Mouse (Mus musculus): ENCODE measurements around the gene Sbk2. TPM values are rescaled to one million over a fixed set of nuclear protein-coding genes. Genes with fewer than 3 reads are reported as not detected.
"Not testable (repeated sequence)": the region's sequence is repeated elsewhere in the genome, so short reads cannot be mapped to it uniquely, and the experiment has no call there.

Sbk2 gene
- not detected for total RNA-seq (2021)

DNA sequence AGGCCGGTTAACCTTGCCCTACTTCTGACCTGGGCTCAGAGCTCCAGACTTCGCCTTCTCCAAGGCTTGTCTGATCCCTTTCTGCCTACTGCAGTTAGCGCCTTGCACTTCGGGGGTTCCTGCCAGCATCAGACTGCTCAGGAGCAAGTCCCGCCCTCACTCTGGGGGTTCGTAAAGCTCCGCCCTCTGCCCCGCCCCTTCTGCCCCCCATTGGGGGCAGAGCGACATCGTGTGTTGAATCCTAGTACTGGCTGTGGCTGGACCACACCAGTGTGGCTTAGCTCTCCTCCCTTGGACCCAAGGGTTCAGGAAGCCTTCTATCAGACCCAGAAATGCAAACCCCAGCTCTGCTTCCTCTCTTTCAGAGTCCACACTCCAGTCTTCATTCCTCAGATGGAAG is at the start of gene Sbk2:
Sbk2 (minus strand) TSS at position 135 of the 400 bp plus-strand sequence.
- DNase-seq (ENCODE audit: extremely low spot score in 1 of 2, low spot score in 2 of 2), result peak; percentile 44 to 86
- intact Hi-C loops (cut with DNase I), result no loop called here

DNA sequence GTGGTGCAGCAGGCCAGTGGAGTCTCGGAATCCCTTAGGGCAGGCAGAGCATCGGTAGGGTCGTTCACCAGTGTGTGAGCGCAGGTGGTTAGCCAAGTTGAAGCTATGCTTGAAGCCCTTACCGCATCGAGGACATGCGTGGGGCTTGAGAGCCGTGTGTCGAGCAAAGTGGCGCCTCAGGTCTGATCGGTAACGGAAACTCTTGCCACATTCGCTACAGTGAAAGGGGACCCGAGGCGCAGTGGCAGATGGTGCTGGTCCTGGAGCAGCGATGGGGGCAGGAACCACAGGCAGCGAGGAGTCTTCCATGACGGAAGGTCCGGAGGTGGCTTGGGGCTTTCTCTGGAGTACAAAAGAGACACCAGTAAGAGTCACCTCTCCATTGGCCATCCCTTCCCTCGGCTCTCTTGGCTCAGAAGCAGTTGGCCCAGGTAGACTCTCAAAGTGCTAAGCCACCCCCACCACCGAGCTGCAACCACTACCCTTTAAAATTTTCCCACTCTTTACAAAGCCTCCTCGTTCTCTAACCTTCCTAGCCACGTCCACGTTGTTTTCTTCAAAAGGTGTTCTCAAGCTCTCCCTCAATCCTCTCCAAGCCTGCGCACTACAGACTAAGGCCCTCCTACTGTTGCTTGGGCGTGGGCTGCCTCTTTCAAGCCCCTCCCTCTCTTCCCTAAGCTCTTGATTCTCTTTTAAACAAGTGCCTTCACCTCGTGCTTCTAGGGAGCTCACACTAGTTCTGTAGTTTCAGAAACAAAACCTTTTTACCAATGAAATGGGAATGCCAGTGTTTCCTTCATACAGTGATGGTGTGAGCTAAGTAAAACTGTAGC is 48.7 kb upstream of the Sbk2 start:
- DNase-seq (ENCODE audit: extremely low spot score in 1 of 2, low spot score in 2 of 2), result peak in 1 of 2 experiments; percentile 33
- intact Hi-C loops (cut with DNase I), result no loop called here

DNA sequence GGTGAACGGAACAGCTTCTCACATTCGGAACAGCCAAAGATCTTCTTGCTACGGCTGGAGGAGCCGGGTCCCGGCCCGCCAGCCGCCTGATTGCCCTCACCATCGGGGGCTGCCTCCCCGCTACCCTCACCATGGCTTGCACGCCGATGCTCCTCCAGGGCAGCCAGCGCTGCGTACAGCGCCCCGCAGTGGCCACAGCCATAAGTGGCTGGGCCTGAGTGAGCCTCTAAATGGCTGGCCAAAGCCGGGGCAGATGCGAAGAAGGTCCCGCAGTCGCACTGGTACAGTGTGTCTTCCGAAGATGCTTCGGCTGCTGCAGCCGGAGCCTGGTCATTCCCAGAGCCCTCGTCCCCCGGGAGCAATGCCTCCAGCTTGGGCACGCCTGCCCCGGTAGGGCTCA is 44.0 kb upstream of the Sbk2 start:
- DNase-seq (ENCODE audit: extremely low spot score in 1 of 2, low spot score in 2 of 2), result no peak
- intact Hi-C loops (cut with DNase I), result no loop called here

DNA sequence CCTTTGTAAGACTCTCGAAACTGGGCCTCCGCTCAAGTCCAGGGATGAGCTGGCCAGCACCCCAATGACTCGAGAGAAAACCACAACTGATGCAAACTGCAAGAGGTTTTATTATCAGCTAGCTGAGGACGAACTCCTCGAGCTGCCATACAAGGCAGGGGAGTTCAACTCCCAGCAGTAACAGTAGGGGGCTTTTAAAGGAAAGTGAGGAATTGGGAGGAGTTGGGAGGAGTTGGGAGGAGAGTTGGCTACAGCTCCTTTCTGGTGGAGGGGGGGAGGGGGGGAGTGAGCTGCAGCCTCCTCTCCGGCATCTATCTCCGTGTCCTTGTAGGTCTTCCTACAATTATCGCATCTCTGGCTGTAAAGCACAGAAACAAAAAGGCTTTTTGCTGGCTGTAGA is 38.7 kb upstream of the Sbk2 start:
- DNase-seq (ENCODE audit: extremely low spot score in 1 of 2, low spot score in 2 of 2); intact Hi-C loops (cut with DNase I): not testable (repeated sequence)

DNA sequence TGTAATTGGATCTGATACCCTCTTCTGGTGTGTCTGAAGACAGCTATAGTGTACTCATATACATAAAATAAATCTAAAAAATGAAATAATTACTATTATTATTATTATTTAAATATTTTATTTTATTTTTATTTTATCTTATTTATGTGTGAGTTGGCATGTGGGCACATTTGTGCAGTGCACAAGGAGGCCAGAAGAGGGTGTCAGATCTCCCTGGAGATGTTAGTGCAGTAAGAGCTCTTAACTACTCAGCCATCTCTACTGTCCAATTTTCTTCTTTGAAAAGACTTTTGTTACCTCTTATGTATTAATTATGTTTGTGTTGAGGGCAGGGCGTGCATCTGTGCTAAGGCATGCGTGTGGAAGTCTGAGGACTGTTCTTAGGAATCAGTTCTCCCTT is 35.7 kb upstream of the Sbk2 start:
- intact Hi-C loops (cut with DNase I), result no loop called here
- DNase-seq (ENCODE audit: extremely low spot score in 1 of 2, low spot score in 2 of 2), result no peak

DNA sequence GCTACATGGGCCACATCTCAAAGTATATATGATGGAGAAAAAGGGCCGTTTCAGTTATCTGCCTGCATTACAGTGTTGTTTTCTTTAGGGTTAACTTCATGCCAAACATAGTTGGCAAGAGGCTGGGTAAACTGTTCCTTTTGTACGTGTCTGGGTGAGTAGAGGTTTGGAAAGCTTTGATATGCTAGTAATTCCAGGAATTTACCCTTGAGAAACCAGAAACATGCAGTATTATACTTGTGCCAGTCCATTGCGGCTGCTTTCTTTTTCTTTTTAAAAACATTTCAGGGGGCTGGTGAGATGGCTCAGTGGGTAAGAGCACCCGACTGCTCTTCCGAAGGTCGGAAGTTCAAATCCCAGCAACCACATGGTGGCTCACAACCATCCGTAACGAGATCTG is 32.7 kb upstream of the Sbk2 start:
- intact Hi-C loops (cut with DNase I), result no loop called here
- no peak for DNase-seq (ENCODE audit: extremely low spot score in 1 of 2, low spot score in 2 of 2)

DNA sequence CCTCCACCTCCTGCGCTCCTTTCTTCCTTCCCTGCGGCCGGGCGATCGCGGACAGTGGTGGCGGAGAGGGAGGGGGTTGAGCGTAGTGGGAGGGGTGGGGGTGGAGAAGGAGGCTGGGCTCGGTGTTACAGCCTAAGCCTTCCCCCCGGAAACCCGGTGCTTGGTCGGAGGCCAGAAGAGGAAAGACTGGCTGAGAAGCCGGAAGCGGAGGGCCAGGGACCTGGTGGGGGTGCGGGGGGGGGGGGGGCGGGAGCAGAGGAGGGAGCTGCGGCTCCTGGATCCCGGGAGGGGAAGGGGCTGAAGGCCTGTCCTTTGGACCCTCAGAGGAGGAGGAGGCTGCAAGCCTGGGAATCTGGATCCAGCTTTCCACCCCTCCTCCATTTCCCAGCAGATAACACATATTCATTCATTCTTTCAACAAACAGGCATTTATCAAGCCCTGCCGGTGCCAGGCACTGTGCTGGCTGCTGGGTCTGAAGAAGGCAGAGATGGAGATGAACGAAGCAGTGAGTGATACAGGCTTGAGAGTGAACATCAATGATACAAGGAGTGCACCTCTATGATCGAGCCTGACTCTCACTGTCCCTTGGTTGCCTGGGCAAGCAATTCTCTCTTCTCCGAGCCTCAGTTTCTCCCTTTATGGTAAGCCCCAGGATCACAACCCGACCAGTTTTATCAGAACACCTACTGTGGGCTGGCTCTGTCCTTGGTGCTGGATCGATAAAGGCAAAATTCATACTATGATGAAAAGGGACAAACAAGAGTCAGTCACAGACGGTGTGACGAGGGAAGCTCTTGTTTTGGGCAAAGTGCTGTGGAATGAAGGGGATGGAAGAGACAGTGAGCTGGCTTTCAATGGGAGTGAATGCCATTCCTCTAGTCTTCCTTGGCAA is 32.0 kb upstream of the Sbk2 start, which contains the start of gene Zfp579:
Zfp579 (minus strand) TSS at position 156 of the 893 bp plus-strand sequence.
- intact Hi-C loops (cut with DNase I), result no loop called here
- DNase-seq (ENCODE audit: extremely low spot score in 1 of 2, low spot score in 2 of 2), result peak; percentile 93 to 96

DNA sequence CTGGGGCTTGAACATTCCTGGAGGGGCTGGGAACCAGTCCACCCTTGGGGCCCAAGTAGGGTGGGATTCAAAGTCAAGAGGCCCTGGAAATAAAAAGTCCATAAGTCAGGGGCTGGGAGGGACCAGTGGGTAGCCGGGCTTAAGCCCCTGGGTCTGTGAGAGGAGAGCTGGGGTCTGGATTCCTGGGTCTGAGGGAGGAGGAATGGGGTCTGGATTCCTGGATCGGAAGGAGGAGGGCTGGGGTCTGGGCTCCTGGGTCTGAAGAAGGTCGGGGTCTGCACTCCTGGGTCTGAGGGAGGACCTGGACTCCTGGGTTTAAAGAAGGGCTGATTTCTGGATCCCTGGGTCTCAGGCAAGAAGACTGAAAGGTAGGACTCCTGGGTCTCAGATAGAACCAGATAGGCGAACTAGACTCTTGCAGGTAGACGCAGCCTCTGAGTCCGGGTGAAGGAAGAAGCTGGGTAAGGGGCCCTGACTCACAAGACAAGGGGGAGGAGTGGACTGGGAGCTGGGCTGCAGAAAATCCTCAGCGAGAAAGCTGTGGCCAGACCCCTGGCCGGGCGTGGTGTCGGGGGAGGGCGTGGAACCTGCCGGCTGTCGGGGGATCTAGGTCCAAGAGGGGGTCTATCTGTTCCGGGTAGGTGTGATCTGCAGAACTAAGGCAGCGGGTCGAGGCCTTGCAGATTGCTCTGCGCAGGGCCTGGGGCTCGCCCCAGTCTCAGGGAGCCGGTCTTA is 31.2 kb upstream of the Sbk2 start:
- DNase-seq (ENCODE audit: extremely low spot score in 1 of 2, low spot score in 2 of 2), result no peak
- intact Hi-C loops (cut with DNase I), result no loop called here

DNA sequence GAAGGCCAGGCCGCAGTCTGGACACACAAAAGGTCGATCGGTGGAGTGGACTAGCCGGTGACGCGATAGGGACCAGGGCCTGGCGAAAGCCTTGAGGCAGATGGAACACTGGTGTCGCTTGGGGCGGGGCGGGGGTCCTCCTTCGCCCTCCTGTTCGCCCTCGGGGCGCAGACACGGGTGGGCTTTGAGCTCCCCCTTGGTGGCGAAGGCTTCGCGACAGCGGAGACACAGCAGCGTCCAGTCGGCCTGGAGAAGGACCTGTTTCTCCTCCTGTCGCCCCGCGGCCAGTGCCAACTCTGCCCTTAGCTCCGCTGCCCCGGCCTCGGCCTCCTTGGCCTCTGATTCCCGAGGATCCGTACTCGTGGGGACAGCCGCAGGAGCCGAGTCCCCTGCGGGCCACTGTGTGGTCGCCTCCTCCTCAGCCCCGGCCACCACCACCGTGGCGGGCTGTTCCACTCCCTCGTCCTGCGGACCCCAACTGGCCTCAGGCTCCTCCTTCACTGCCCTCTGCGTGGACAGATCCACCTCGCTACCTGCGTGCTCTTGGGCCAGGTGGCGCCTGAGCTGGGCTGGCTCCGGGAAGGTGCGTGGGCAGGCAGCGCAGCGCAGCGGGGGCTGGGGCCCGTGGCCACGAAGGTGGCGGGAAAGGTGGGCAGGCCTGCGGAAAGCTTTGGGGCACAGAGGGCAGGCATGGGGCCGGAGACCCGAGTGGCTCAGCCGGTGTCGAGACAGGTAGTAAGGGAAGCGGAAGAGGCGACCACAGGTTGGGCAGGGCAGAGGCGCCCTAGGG is 30.0 kb upstream of the Sbk2 start:
- DNase-seq (ENCODE audit: extremely low spot score in 1 of 2, low spot score in 2 of 2), result peak in 1 of 2 experiments; percentile 51
- intact Hi-C loops (cut with DNase I), result no loop called here

DNA sequence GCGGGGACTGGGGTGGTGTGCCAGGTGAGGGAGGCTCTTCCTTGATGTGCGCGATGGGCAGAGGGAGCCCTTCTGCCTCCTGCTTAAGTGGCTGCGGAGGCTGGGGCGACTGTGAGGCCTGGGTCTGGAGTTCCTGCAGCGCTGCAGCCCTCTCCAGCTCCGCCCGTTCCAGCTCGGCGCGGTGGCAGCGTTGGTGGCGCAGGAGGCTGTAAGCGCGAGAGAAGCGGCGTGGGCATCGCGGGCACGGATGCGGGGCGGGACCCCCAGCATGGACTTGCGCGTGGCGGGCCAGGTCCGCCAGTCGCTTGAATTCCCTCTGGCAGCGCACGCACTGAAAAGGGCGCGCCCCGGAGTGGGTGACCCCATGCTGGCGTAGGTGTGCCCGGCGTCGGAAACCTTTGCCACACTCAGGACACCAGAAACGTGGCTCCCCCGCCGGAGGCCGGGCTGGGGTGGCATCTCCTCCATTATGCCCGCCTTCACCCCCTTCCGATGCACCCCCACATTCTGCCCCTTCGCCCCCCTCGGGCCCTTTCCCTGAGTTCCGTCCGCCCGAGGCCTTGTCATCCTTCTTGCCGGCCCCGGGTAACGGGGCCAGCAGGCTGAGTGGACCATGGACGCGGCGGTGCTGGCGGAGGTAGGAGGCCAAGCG is 29.3 kb upstream of the Sbk2 start:
- intact Hi-C loops (cut with DNase I), result no loop called here
- no peak for DNase-seq (ENCODE audit: extremely low spot score in 1 of 2, low spot score in 2 of 2)

DNA sequence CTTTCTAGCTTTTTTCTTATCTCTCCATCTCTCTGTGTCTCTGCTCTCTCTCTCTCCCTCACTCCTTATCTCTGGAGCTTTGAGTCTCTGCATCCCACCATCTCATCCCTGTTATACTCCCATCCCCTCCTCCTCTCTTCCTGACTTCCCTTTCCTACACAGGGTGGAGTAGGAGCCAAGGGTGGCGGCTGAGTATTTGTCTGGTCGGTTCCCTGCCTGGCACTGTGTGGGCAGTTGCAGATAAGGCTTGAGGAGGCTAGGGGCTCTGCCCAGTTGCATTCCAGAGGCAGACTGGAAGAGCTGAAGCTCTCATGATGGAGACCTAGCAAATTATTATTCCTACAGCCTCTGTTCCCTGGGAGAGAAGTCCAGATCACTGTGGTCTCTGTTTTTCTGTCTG is 24.0 kb upstream of the Sbk2 start:
- intact Hi-C loops (cut with DNase I), result no loop called here
- DNase-seq (ENCODE audit: extremely low spot score in 1 of 2, low spot score in 2 of 2), result no peak

DNA sequence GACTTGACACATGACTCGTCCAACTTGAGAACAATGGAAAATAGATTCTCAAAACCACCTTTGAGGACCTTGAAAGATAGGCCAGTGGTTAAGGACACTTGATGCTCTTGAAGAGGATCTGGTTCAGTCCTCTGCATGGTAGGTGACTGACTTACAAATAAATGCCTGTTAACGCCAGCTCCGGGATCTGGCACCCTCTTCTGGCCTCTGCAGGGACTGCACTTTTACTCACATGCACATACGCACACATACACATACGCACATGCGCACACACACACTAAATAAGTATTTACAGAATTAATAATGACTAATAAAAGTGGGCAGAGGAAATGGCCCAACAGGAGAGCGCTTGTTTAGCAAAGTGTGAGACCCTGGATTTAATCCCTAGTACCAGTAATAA is 12.6 kb upstream of the Sbk2 start:
- intact Hi-C loops (cut with DNase I), result no loop called here
- no peak for DNase-seq (ENCODE audit: extremely low spot score in 1 of 2, low spot score in 2 of 2)

DNA sequence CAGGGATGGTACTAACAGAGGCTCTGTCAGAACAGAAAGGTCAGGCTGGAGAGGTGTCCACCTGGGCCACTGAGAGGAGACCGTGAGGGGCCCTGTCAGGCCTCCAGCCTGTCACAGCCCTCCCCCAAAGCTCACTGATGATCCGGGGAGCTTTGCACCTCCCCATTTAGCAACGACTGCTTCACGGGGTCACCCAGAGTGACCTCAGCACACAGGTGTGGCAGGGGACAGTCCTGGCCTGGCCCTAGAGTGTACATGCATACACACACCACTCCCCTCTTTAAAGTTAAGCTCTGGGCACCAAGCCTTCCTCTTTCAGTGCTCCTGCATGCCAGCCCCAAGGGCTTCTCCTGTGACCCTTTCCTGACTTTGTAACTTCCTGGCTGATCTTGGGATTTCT is 11.2 kb upstream of the Sbk2 start:
- intact Hi-C loops (cut with DNase I), result no loop called here
- DNase-seq (ENCODE audit: extremely low spot score in 1 of 2, low spot score in 2 of 2), result no peak

DNA sequence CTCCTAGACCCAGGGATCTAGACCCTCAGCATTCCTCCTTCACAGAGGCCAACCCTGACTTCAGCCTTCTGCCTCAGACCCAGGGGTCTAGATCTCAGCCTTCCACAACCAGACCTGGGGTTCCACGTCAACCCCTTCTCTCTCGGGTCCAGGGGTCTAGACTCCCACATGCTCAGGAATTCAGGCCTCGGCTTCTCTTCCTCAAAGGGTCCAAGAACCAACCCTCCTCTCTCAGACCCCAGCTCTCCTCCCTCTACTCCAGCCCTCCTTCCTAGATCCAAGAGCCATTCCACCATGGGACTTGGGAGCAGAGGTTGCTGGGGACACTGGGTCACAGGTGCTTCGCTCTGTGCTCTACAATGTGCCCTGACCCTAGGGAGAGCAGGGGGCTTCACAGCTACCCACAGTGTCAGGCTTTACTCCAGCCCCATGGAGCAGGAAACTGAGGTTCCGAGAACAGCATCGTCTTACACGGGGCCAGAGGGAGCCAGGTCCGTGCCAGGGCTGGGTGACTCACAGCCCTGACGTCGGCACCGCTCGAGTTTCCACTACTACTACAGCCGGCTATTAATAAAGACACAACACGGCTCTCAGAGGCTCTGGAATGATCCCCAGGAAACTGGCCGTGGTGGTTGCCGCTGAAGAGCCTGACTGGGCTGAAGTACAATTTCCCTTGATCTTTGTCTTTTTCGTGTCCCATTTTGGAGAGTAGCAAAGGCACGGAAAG is 8.3 kb upstream of the Sbk2 start:
- DNase-seq (ENCODE audit: extremely low spot score in 1 of 2, low spot score in 2 of 2), result no peak
- intact Hi-C loops (cut with DNase I), result no loop called here

DNA sequence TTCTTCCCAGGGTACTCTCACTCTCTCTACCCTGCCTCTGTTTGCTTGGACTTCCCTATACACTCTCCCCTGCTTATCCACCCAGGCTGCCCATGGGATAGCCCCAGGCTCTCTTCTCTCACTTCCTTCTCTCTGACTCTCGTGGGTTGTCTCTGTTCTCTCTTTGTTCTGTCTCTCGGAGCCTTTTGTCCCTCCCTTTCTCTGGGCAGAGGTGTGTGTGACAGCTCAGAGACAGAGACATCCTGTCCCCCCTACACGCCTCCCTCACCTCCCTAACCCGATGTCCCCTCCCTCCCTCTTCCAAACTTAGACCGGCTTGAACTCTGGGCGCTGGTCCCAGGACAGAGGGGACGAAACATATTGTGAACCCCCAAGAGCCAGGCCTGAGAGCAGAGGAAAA is 7.5 kb upstream of the Sbk2 start:
- intact Hi-C loops (cut with DNase I), result no loop called here
- DNase-seq (ENCODE audit: extremely low spot score in 1 of 2, low spot score in 2 of 2), result no peak

DNA sequence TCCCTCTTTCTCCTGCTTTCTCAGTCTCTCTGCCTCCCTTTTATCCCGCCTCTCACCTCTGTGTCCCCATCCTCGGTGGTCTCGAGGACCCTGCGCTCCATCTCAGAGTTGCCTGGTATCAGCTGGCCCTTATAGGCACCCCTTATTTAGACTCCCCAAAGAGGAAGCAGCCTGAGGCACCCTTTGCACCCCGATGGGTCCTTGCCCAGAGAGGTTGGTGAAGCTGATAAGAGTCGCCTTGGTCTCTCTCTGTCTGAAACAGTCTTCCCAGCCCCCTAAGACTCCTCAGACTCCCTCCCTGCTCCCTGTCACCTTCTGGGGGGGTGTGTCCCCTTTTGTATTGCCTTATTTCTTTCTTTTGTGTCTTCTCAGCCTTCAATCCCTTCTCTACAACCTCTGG is 6.9 kb upstream of the Sbk2 start, which contains the start of gene Sbk3:
Sbk3 (minus strand) TSS at position 101 of the 400 bp plus-strand sequence.
- intact Hi-C loops (cut with DNase I), result no loop called here
- DNase-seq (ENCODE audit: extremely low spot score in 1 of 2, low spot score in 2 of 2), result no peak

DNA sequence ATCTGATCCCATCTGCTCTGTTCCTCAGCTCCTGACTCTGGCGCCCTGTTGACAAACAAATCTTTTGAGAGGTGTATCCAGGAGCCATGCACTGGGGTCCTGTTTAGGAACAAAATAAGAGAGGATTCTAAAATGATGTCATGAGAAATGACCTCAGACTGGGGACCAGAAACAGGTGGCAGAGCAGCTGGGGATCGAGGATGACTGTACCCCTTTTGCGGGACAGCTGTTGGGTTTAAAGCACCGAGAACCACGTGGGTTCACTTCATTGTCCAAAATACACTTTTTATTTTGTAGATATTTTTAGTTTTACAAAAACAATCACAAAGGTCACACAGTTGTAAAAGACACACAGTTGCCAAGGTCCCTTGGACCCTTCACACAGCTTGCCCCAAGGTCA is 782 bp upstream of the Sbk2 start:
- intact Hi-C loops (cut with DNase I), result no loop called here
- DNase-seq (ENCODE audit: extremely low spot score in 1 of 2, low spot score in 2 of 2), result no peak
